Mouse (Mus musculus): ENCODE measurements at regions not wholly inside any gene's neighbourhood (a gene's known extent, or its start where the extent isn't known, plus 50 kb on each side); places are given as distances from the start of the nearest gene placed in this dataset.
A peak's percentile ranks its signal among the peaks of the same experiment; 100 is the strongest.

- H3K4me3 ChIP-seq: no peak overlapping the region
- no peak overlapping the region for H3K9ac ChIP-seq (replicated peaks)
- no peaks in the 10 kb centered on the region for H3K36me3 ChIP-seq
- H3K27me3 ChIP-seq: no peaks in the 10 kb centered on the region
- H3K4me2 ChIP-seq (replicated peaks): no peak overlapping the region
- no peak for ATAC-seq (replicated peaks)
- H3K4me1 ChIP-seq: no peaks in the 10 kb centered on the region
- WGBS: 80% methylated on average over 5 of the region's 5 CpGs
- H3K27ac ChIP-seq (replicated peaks): no peak overlapping the region
- no peaks in the 10 kb centered on the region for H3K9me3 ChIP-seq
These were observed 289.6 kb downstream of the Kcnrg start for GRCm38 (mm10) chr14:61896879-61897278.

- Histone ChIP-seq H3K27ac (replicated peaks) (no peak overlapping the region), H3K36me3 (no peaks in the 10 kb centered on the region), H3K9me3 (no peaks in the 10 kb centered on the region), H3K27me3 (no peaks in the 10 kb centered on the region), H3K4me2 (replicated peaks) (no peak overlapping the region), H3K4me3 (no peak overlapping the region), H3K4me1 (no peaks in the 10 kb centered on the region), H3K9ac (replicated peaks) (no peak overlapping the region)
- no peak for ATAC-seq (replicated peaks)
- 95% methylated on average over 10 of the region's 10 CpGs for WGBS
These were observed 291.4 kb downstream of the Kcnrg start for GRCm38 (mm10) chr14:61898664-61899063.

- no peaks in the 10 kb centered on the region for H3K36me3 ChIP-seq
- H3K9ac ChIP-seq (replicated peaks): no peak overlapping the region
- H3K4me3 ChIP-seq: no peak overlapping the region
- no peaks in the 10 kb centered on the region for H3K9me3 ChIP-seq
- H3K27ac ChIP-seq (replicated peaks): no peak overlapping the region
- no peaks in the 10 kb centered on the region for H3K4me1 ChIP-seq
- ATAC-seq (replicated peaks): no peak
- no peaks in the 10 kb centered on the region for H3K27me3 ChIP-seq
- 81% methylated on average over 4 of the region's 4 CpGs for WGBS
- no peak overlapping the region for H3K4me2 ChIP-seq (replicated peaks)
These were observed 297.3 kb downstream of the Kcnrg start for GRCm38 (mm10) chr14:61904426-61905124.

- H3K9ac ChIP-seq (replicated peaks): no peak overlapping the region
- H3K9me3 ChIP-seq: no peaks in the 10 kb centered on the region
- no peak overlapping the region for H3K4me3 ChIP-seq
- no peak for ATAC-seq (replicated peaks)
- no peaks in the 10 kb centered on the region for H3K27me3 ChIP-seq
- H3K4me2 ChIP-seq (replicated peaks): no peak overlapping the region
- no peaks in the 10 kb centered on the region for H3K36me3 ChIP-seq
- H3K4me1 ChIP-seq: no peaks in the 10 kb centered on the region
- H3K27ac ChIP-seq (replicated peaks): no peak overlapping the region
These were observed 310.9 kb downstream of the Kcnrg start for GRCm38 (mm10) chr14:61918113-61918512.

GRCm38 (mm10) chr14:61931811-61932210 is 324.6 kb downstream of the Kcnrg start:
- H3K9me3 ChIP-seq: no peaks in the 10 kb centered on the region
- H3K27me3 ChIP-seq: no peaks in the 10 kb centered on the region
- ATAC-seq (replicated peaks): no peak
- H3K4me1 ChIP-seq: no peaks in the 10 kb centered on the region
- 82% methylated on average over 8 of the region's 8 CpGs for WGBS
- no peak overlapping the region for H3K9ac ChIP-seq (replicated peaks)
- H3K36me3 ChIP-seq: no peaks in the 10 kb centered on the region
- H3K27ac ChIP-seq (replicated peaks): no peak overlapping the region
- no peak overlapping the region for H3K4me3 ChIP-seq
- no peak overlapping the region for H3K4me2 ChIP-seq (replicated peaks)

GRCm38 (mm10) chr14:61941682-61942081 is 334.4 kb downstream of the Kcnrg start:
- H3K27ac ChIP-seq (replicated peaks): no peak overlapping the region
- H3K27me3 ChIP-seq: no peaks in the 10 kb centered on the region
- ATAC-seq (replicated peaks): no peak
- H3K9ac ChIP-seq (replicated peaks): no peak overlapping the region
- H3K4me2 ChIP-seq (replicated peaks): no peak overlapping the region
- H3K4me3 ChIP-seq: no peak overlapping the region
- peaks cover 3% of the 10 kb centered on the region; the same call in 1 of the 2 replicates for H3K4me1 ChIP-seq
- H3K9me3 ChIP-seq: no peaks in the 10 kb centered on the region
- 76% methylated on average over 7 of the region's 7 CpGs for WGBS
- no peaks in the 10 kb centered on the region for H3K36me3 ChIP-seq

- H3K9ac ChIP-seq (replicated peaks): no peak overlapping the region
These were observed 338.4 kb downstream of the Kcnrg start for GRCm38 (mm10) chr14:61945659-61946058.

GRCm38 (mm10) chr14:61949446-61949845 is 342.2 kb downstream of the Kcnrg start:
- Histone ChIP-seq H3K4me3 (no peak overlapping the region), H3K4me1 (peaks cover 21% of the 10 kb centered on the region; the same call in 1 of the 2 replicates), H3K9ac (replicated peaks) (no peak overlapping the region), H3K27me3 (no peaks in the 10 kb centered on the region), H3K4me2 (replicated peaks) (no peak overlapping the region), H3K9me3 (no peaks in the 10 kb centered on the region), H3K36me3 (no peaks in the 10 kb centered on the region), H3K27ac (replicated peaks) (no peak overlapping the region)
- no peak for ATAC-seq (replicated peaks)
- 42% methylated on average over 6 of the region's 6 CpGs for WGBS

More at GRCm38 (mm10) chr14:61945659-61946058, 338.4 kb downstream of the Kcnrg start:
- ATAC-seq (replicated peaks): 0 out of 2 replicates have a peak, but pooled peaks have one; percentile 46
- Histone ChIP-seq H3K27ac (replicated peaks) (no peak overlapping the region), H3K9me3 (no peaks in the 10 kb centered on the region), H3K27me3 (no peaks in the 10 kb centered on the region), H3K4me3 (no peak overlapping the region), H3K4me1 (peaks cover 19% of the 10 kb centered on the region; the same call in 1 of the 2 replicates), H3K4me2 (replicated peaks) (no peak overlapping the region), H3K36me3 (no peaks in the 10 kb centered on the region)
- 24% methylated on average over 5 of the region's 5 CpGs for WGBS

- no peaks in the 10 kb centered on the region for H3K36me3 ChIP-seq
These were observed 342.4 kb upstream of the Rnaseh2b start for GRCm38 (mm10) chr14:61950004-61950403.

GRCm38 (mm10) chr14:61953029-61953428 is 339.4 kb upstream of the Rnaseh2b start:
- no peak overlapping the region for H3K27ac ChIP-seq (replicated peaks)
- no peaks in the 10 kb centered on the region for H3K36me3 ChIP-seq
- ATAC-seq (replicated peaks): no peak
- H3K9me3 ChIP-seq: no peaks in the 10 kb centered on the region
- H3K4me3 ChIP-seq: no peak overlapping the region
- H3K4me1 ChIP-seq: peaks cover 15% of the 10 kb centered on the region; the same call in 1 of the 2 replicates
- H3K27me3 ChIP-seq: no peaks in the 10 kb centered on the region
- no peak overlapping the region for H3K9ac ChIP-seq (replicated peaks)
- no peak overlapping the region for H3K4me2 ChIP-seq (replicated peaks)
- WGBS: 97% methylated on average over 4 of the region's 4 CpGs

More at GRCm38 (mm10) chr14:61950004-61950403, 342.4 kb upstream of the Rnaseh2b start:
- H3K27me3 ChIP-seq: no peaks in the 10 kb centered on the region
- peaks cover 21% of the 10 kb centered on the region; the same call in 1 of the 2 replicates for H3K4me1 ChIP-seq
- H3K9ac ChIP-seq (replicated peaks): no peak overlapping the region
- H3K27ac ChIP-seq (replicated peaks): no peak overlapping the region
- H3K9me3 ChIP-seq: no peaks in the 10 kb centered on the region
- no peak for ATAC-seq (replicated peaks)
- H3K4me3 ChIP-seq: no peak overlapping the region
- 54% methylated on average over 3 of the region's 3 CpGs for whole genome bisulfite sequencing
- no peak overlapping the region for H3K4me2 ChIP-seq (replicated peaks)

GRCm38 (mm10) chr14:61955416-61955815 is 337.0 kb upstream of the Rnaseh2b start:
- Histone ChIP-seq H3K4me1 (0 out of 2 replicates have a peak, but pooled peaks cover 4% of the 10 kb centered on the region), H3K9me3 (no peaks in the 10 kb centered on the region), H3K27ac (replicated peaks) (no peak overlapping the region), H3K27me3 (no peaks in the 10 kb centered on the region), H3K4me3 (no peak overlapping the region), H3K9ac (replicated peaks) (no peak overlapping the region), H3K4me2 (replicated peaks) (no peak overlapping the region), H3K36me3 (no peaks in the 10 kb centered on the region)
- ATAC-seq (replicated peaks): no peak

GRCm38 (mm10) chr14:61960243-61960957 is 332.0 kb upstream of the Rnaseh2b start:
- H3K9ac ChIP-seq (replicated peaks): no peak overlapping the region
- no peaks in the 10 kb centered on the region for H3K9me3 ChIP-seq
- WGBS: 76% methylated on average over 4 of the region's 4 CpGs
- H3K4me3 ChIP-seq: no peak overlapping the region
- ATAC-seq (replicated peaks): no peak
- H3K4me1 ChIP-seq: no peaks in the 10 kb centered on the region
- H3K4me2 ChIP-seq (replicated peaks): no peak overlapping the region
- no peak overlapping the region for H3K27ac ChIP-seq (replicated peaks)
- no peaks in the 10 kb centered on the region for H3K27me3 ChIP-seq
- no peaks in the 10 kb centered on the region for H3K36me3 ChIP-seq
